Mouse (Mus musculus) heart, postnatal 0 days (tissue): ENCODE measurements at regions not wholly inside any gene's neighbourhood (a gene's known extent, or its start where the extent isn't known, plus 50 kb on each side); places are given as distances from the start of the nearest gene placed in this dataset.

Source experiments
- ATAC-seq: fragments of 200-750 bp; cut with Nextera tagmentation; 2 replicates; pipeline ENCODE4 v1.8.0; 2017; ENCODE audit warnings: low read depth, moderate number of reproducible peaks, moderate library complexity; ENCODE audit not compliant: insufficient read depth
- DNase-seq: peaks from one replicate; pipeline ENCODE4 v3.0.0-alpha.2; 2016; ENCODE audit warnings: low spot score
- H3K27ac ChIP-seq: fragments of 300-500 bp; sonication (generic); 2 replicates; pipeline ENCODE4 v1.5.1; 2014; ENCODE audit warnings: low read depth, mild to moderate bottlenecking
- H3K27me3 ChIP-seq: fragments of 300-500 bp; sonication (generic); 2 replicates; pipeline ENCODE4 v1.6.1; 2014; ENCODE audit warnings: low read length, mixed read lengths; ENCODE audit not compliant: control insufficient read depth, insufficient read depth
- H3K36me3 ChIP-seq: fragments of 300-500 bp; sonication (generic); replicated peaks from 2 replicates; pipeline ENCODE4 v1.6.1; 2014; ENCODE audit warnings: low read length, mixed read lengths; ENCODE audit not compliant: control insufficient read depth, insufficient read depth
- H3K4me1 ChIP-seq: fragments of 300-500 bp; sonication (generic); 2 replicates; pipeline ENCODE4 v1.6.1; 2014; ENCODE audit warnings: antibody characterized with exemption; ENCODE audit not compliant: control insufficient read depth, insufficient read depth
- H3K4me2 ChIP-seq: fragments of 300-500 bp; sonication (generic); 2 replicates; pipeline ENCODE4 v1.6.1; 2014; ENCODE audit warnings: low read depth, mild to moderate bottlenecking, low read length, moderate library complexity
- H3K4me3 ChIP-seq: fragments of 300-500 bp; sonication (generic); 2 replicates; pipeline ENCODE4 v1.5.1; 2014; ENCODE audit warnings: low read depth, low read length
- H3K9ac ChIP-seq: fragments of 300-500 bp; sonication (generic); replicated peaks from 2 replicates; pipeline ENCODE4 v1.6.1; 2014; ENCODE audit warnings: low read depth, low read length, mixed read lengths
- H3K9me3 ChIP-seq: fragments of 300-500 bp; sonication (generic); replicated peaks from 2 replicates; pipeline ENCODE4 v1.6.1; 2016; ENCODE audit warnings: low read length; ENCODE audit not compliant: control insufficient read depth
- CTCF ChIP-seq: IDR thresholded peaks from 2 replicates; pipeline ENCODE4 v1.5.1; 2016; ENCODE audit warnings: antibody characterized with exemption, control low read depth, low read depth
- EP300 ChIP-seq: IDR thresholded peaks from 2 replicates; pipeline ENCODE4 v1.6.1; 2016; ENCODE audit warnings: antibody characterized with exemption, low read depth
- WGBS: fragments of 180-500 bp; shearing (Covaris S2); extraction: QIAGEN DNeasy Blood & Tissue Kit; methylation state at CpG from one replicate; pipeline ENCODE4 v1.1.7; 2014; 5-methylcytosine and 5-hydroxymethylcytosine counted together

DNA sequence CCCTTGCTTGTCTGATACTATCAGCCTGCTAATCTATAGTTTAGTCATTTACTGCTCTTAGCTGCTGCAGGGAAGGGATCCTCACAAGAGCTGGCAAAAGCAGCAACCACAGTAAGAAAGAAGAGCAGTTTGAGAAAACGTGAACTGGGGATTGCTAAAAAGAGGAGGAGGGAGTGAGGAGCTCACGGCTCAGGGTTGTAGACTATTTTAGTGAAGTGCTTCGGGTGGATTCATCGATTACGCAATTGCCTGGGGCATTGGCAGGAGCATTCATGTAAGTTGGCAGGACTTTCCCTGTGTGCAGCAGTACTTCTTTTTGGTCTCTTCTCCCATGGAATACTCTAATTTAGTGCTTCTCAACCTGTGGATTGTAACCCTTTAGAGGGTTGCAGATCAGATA lies 157.1 kb downstream of the Csl start:
- no peaks in the 10 kb centered on the region for H3K36me3 ChIP-seq
- H3K27me3 ChIP-seq: no peaks in the 10 kb centered on the region
- no peak overlapping the region for H3K9ac ChIP-seq
- no peak overlapping the region for H3K27ac ChIP-seq
- DNase-seq: no peak
- 77% methylated on average over 5 of the region's 5 CpGs for WGBS
- TF ChIP-seq EP300: no peak
- no peak for TF ChIP-seq CTCF
- no peak overlapping the region for H3K4me3 ChIP-seq
- no peak overlapping the region for H3K4me2 ChIP-seq
- no peaks in the 10 kb centered on the region for H3K4me1 ChIP-seq
- no peak for ATAC-seq
- H3K9me3 ChIP-seq: no peaks in the 10 kb centered on the region

DNA sequence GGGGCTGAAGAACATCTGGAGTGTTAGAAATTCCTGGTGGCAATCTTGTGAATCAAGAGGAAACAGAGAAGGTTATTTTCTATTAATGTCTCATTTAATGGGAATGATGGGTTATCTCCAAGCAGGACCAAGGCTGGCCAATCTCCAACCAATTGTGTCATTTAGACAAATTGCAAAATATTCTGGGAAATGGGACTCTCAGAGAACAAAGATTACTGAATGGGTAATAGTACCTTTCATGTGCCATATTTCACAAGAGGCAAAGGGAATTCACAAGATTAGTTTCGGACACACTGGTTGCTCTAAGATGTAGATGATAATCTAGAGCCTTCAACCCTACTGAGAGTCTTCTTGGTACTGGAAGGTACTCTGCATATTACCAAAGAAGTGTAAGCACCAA lies 155.3 kb downstream of the Csl start:
- WGBS: 85% methylated on average over 1 of the region's 1 CpGs
- Histone ChIP-seq H3K4me2 (no peak overlapping the region), H3K4me1 (no peaks in the 10 kb centered on the region), H3K27me3 (no peaks in the 10 kb centered on the region), H3K9me3 (no peaks in the 10 kb centered on the region), H3K27ac (no peak overlapping the region), H3K9ac (no peak overlapping the region), H3K36me3 (no peaks in the 10 kb centered on the region), H3K4me3 (no peak overlapping the region)
- no peak for DNase-seq
- no peak for ATAC-seq
- TF ChIP-seq CTCF (no peak), EP300 (no peak)

DNA sequence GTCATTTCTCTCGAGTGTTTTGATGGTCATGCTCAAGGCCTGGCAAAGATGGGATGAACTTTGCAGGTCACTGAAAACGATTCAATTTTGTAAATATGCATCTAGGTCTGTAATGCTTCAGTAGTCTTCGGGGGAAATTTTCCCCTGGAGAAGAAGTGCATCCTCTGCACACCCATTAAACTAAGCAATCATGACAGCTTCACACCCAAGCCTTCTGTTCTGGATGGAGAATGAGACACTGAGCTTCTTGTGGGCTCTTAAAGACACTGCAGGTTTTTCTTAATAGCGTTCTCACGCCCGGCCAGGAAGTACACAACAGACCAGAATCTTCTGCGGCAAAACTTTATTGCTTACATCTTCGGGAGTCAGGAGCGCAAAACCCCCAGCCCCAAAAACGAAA lies 151.0 kb downstream of the Csl start:
- ATAC-seq: no peak
- WGBS: 85% methylated on average over 10 of the region's 10 CpGs
- Histone ChIP-seq H3K27me3 (no peaks in the 10 kb centered on the region), H3K27ac (no peak overlapping the region), H3K9ac (no peak overlapping the region), H3K4me1 (no peaks in the 10 kb centered on the region), H3K4me3 (no peak overlapping the region), H3K9me3 (0 out of 2 replicates have a peak, but pooled peaks cover 7% of the 10 kb centered on the region), H3K4me2 (no peak overlapping the region), H3K36me3 (no peaks in the 10 kb centered on the region)
- TF ChIP-seq EP300 (no peak), CTCF (no peak)
- DNase-seq: no peak

DNA sequence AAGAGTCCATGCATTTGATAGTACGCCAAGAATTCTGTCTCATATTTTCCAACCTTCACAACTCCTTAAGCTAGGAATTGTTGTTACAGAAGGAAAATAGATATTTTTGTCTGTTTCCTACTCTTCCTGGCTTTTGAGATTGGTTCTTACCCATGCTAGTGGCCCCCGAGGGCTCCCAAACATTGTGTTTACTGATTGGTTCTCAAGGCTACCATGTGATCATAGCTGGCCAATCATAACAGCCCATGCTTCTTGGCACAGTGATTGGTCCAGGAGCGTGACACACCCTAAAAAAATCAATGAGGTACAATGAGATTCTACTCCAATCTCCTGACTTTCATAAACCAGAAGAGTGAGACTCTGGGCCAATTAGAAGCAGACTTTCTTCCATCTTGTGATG lies 150.0 kb downstream of the Csl start:
- Histone ChIP-seq H3K4me1 (no peaks in the 10 kb centered on the region), H3K4me3 (no peak overlapping the region), H3K27me3 (no peaks in the 10 kb centered on the region), H3K9me3 (0 out of 2 replicates have a peak, but pooled peaks cover 7% of the 10 kb centered on the region), H3K36me3 (no peaks in the 10 kb centered on the region), H3K9ac (no peak overlapping the region), H3K4me2 (no peak overlapping the region), H3K27ac (no peak overlapping the region)
- TF ChIP-seq CTCF: no peak
- TF ChIP-seq EP300: no peak
- 84% methylated on average over 3 of the region's 3 CpGs for WGBS
- DNase-seq (no peak), ATAC-seq (no peak)

DNA sequence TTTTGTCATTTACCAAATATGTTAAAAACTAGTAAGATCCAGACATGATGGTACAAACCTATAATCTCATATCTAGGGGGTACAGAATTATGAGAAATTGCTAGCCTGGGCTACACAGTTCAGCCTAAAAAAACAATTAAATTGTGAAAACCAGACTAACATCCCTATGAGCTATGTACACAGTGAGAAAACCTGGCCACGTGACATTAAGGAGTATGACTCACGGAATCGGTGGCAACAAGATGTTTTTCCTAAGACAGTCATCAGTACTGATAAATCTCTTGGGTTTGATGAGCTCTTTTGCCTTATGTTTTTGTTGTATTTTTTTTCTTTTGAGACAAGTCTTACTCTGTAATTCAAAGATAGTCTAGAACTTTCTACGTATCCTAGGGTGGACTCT lies 148.6 kb downstream of the Csl start:
- no peak overlapping the region for H3K4me3 ChIP-seq
- 77% methylated on average over 4 of the region's 4 CpGs for WGBS
- DNase-seq: no peak
- H3K27ac ChIP-seq: no peak overlapping the region
- H3K4me2 ChIP-seq: no peak overlapping the region
- H3K9ac ChIP-seq: no peak overlapping the region
- H3K9me3 ChIP-seq: 0 out of 2 replicates have a peak, but pooled peaks cover 7% of the 10 kb centered on the region
- ATAC-seq: no peak
- no peaks in the 10 kb centered on the region for H3K27me3 ChIP-seq
- H3K4me1 ChIP-seq: no peaks in the 10 kb centered on the region
- no peaks in the 10 kb centered on the region for H3K36me3 ChIP-seq
- no peak for TF ChIP-seq CTCF
- no peak for TF ChIP-seq EP300
